Mouse (Mus musculus): ENCODE results near the gene Scgb1b12. TPM values are rescaled to one million over a fixed set of nuclear protein-coding genes. Genes with fewer than 3 reads are reported as not detected.

The Scgb1b12 gene
- polyA plus RNA-seq (2017; shearing (Covaris generic)) = not detected

DNA sequence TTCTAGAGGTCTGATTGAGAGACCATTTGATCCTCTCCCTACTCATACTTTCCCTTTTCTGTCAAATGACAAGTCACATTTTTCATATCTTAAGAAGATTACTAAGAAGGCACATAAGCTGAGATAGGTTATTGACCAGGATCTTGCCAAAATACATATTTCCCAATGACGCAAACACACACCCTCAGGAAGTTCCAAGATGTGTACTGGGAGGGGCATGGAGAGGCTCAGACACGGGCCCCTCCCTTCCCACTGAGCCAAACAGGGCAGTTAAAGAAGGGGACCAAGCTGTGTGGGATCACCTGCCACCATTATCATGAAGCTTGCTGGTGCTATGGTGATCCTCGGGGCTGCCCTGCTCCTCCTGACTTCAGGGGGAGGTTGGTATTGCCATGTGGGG lies at the start of gene Scgb1b12:
Gene Scgb1b12, plus strand, starts transcription at position 301 of the 400 bp plus-strand sequence.

DNA sequence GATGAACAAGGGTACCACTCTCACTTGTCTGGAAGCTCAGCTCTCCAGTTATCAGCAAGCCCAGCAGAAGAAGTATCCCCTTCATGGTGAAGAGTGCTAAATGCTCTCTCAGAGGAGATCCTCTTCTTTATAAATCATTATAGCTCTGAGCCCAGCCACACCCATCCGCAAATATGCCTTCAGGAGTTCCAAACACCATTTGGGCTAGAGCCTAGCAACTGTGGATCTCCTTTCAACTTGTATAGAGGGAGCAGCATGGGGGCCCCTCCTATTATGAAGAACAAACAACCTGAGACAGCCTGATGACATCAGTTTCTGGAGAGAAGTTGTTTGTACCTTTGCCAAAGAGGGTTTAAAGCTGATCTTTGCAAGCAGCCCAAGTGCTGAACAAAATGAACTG lies 6.8 kb upstream of the Scgb1b12 start, which contains the start of gene Scgb2b12:
Gene Scgb2b12, minus strand, starts transcription at position 101 of the 400 bp plus-strand sequence.

Other genes with a start within 250 kb of the Scgb1b12 start
- not detected for gene Scgb1b10, start 233.3 kb upstream of the Scgb1b12 start, polyA plus RNA-seq (2017; shearing (Covaris generic))
- gene Scgb2b11, start 123.0 kb upstream of the Scgb1b12 start, polyA plus RNA-seq (2017; shearing (Covaris generic)) = not detected
- gene Scgb1b11, start 111.3 kb upstream of the Scgb1b12 start, polyA plus RNA-seq (2017; shearing (Covaris generic)) = not detected
- gene Scgb2b12, start 6.9 kb upstream of the Scgb1b12 start, polyA plus RNA-seq (2017; shearing (Covaris generic)) = not detected
- not detected for gene Scgb1b29, start 107.4 kb downstream of the Scgb1b12 start, polyA plus RNA-seq (2017; shearing (Covaris generic))

All from inflammation-experienced regulatory T-cells, adult 16 weeks (primary cell).